Mouse (Mus musculus) gastrocnemius, postnatal 10 days (tissue): ENCODE measurements at regions not wholly inside any gene's neighbourhood (a gene's known extent, or its start where the extent isn't known, plus 50 kb on each side); places are given as distances from the start of the nearest gene placed in this dataset.

Experiments used
- DNase-seq: peaks from one replicate; pipeline ENCODE4 v3.0.0; 2021; ENCODE audit warnings: mixed read lengths

GRCm38 (mm10) chr5:133812216-133812615 lies 287.3 kb upstream of the Castor2 start:
- no peak for DNase-seq

- no peak for DNase-seq
These were observed 292.6 kb upstream of the Castor2 start for GRCm38 (mm10) chr5:133806891-133807290.

GRCm38 (mm10) chr5:133802001-133802400 lies 297.5 kb upstream of the Castor2 start:
- DNase-seq, result no peak

GRCm38 (mm10) chr5:133795638-133796037 lies 303.9 kb upstream of the Castor2 start:
- peak; percentile 14 for DNase-seq

- no peak for DNase-seq
These were observed 308.8 kb upstream of the Castor2 start for GRCm38 (mm10) chr5:133790726-133791125.

- no peak for DNase-seq
These were observed 311.5 kb upstream of the Castor2 start for GRCm38 (mm10) chr5:133788006-133788405.

- DNase-seq, result no peak
These were observed 312.0 kb upstream of the Castor2 start for GRCm38 (mm10) chr5:133787491-133787890.

- no peak for DNase-seq
These were observed 322.9 kb upstream of the Castor2 start for GRCm38 (mm10) chr5:133776591-133776990.

- no peak for DNase-seq
These were observed 325.4 kb upstream of the Castor2 start for GRCm38 (mm10) chr5:133774116-133774515.

- no peak for DNase-seq
These were observed 330.7 kb upstream of the Castor2 start for GRCm38 (mm10) chr5:133768856-133769255.

- DNase-seq, result no peak
These were observed 341.7 kb upstream of the Castor2 start for GRCm38 (mm10) chr5:133757817-133758216.

GRCm38 (mm10) chr5:133754180-133754579 lies 345.3 kb upstream of the Castor2 start:
- DNase-seq, result no peak

GRCm38 (mm10) chr5:133753461-133754160 lies 345.9 kb upstream of the Castor2 start:
- DNase-seq, result no peak

GRCm38 (mm10) chr5:133746960-133747359 lies 352.6 kb upstream of the Castor2 start:
- no peak for DNase-seq

GRCm38 (mm10) chr5:133746411-133746810 lies 353.1 kb upstream of the Castor2 start:
- DNase-seq, result no peak

GRCm38 (mm10) chr5:133744136-133744535 lies 355.4 kb upstream of the Castor2 start:
- DNase-seq, result no peak

GRCm38 (mm10) chr5:133743606-133744005 lies 355.9 kb upstream of the Castor2 start:
- DNase-seq, result no peak

- no peak for DNase-seq
These were observed 367.6 kb upstream of the Castor2 start for GRCm38 (mm10) chr5:133731871-133732270.

GRCm38 (mm10) chr5:133718187-133719078 lies 381.1 kb upstream of the Castor2 start:
- DNase-seq, result no peak

- DNase-seq, result no peak
These were observed 383.7 kb upstream of the Castor2 start for GRCm38 (mm10) chr5:133715830-133716229.

GRCm38 (mm10) chr5:133712652-133713051 lies 386.9 kb upstream of the Castor2 start:
- DNase-seq, result no peak

- DNase-seq, result no peak
These were observed 390.6 kb upstream of the Castor2 start for GRCm38 (mm10) chr5:133708881-133709280.

GRCm38 (mm10) chr5:133686206-133686605 lies 413.3 kb upstream of the Castor2 start:
- no peak for DNase-seq

- no peak for DNase-seq
These were observed 416.5 kb upstream of the Castor2 start for GRCm38 (mm10) chr5:133683021-133683420.
